Mouse (Mus musculus): Measurements from ENCODE around the gene Fam240a. TPM values are rescaled to one million over a fixed set of nuclear protein-coding genes. Genes with fewer than 3 reads are reported as not detected.

Fam240a gene
- polyA plus RNA-seq (2015; fragmentation: Nextera tagmentation; extraction: Ambion mirVana): not detected in 2 replicates

GRCm38 (mm10) chr9:110916786-110917185, at the start of gene Fam240a:
Gene Fam240a (minus strand): TSS chr9:110916861.
- no peaks in the 10 kb centered on the region for H3K36me3 ChIP-seq (ENCODE audit: control insufficient read depth, insufficient read depth, low read length)
- H3K4me3 ChIP-seq (ENCODE audit: low read depth, low read length): no peak within 1 kb of the TSS
- no peak for ATAC-seq
- no peaks in the 10 kb centered on the region for H3K9me3 ChIP-seq (replicated peaks; ENCODE audit: control insufficient read depth, low read length, poor library complexity, severe bottlenecking)
- H3K9ac ChIP-seq (ENCODE audit: low read depth, low read length): no peak within 1 kb of the TSS
- H3K4me1 ChIP-seq (ENCODE audit: control insufficient read depth, insufficient read depth, low read length): no peaks in the 10 kb centered on the region
- no peaks in the 10 kb centered on the region for H3K27me3 ChIP-seq (ENCODE audit: control insufficient read depth, insufficient read depth, low read depth, low read length)
- H3K27ac ChIP-seq (ENCODE audit: low read length): no peak within 1 kb of the TSS
- no peak within 1 kb of the TSS for H3K4me2 ChIP-seq (ENCODE audit: low read length)
- 93% methylated on average over 7 of the region's 7 CpGs for WGBS

- no peak overlapping the region for H3K9ac ChIP-seq (ENCODE audit: low read depth, low read length)
- no peaks in the 10 kb centered on the region for H3K4me1 ChIP-seq (ENCODE audit: control insufficient read depth, insufficient read depth, low read length)
- no peak overlapping the region for H3K27ac ChIP-seq (ENCODE audit: low read length)
- H3K36me3 ChIP-seq (ENCODE audit: control insufficient read depth, insufficient read depth, low read length): no peaks in the 10 kb centered on the region
- no peak overlapping the region for H3K4me2 ChIP-seq (ENCODE audit: low read length)
- H3K4me3 ChIP-seq (ENCODE audit: low read depth, low read length): no peak overlapping the region
- no peaks in the 10 kb centered on the region for H3K9me3 ChIP-seq (replicated peaks; ENCODE audit: control insufficient read depth, low read length, poor library complexity, severe bottlenecking)
- 73% methylated on average over 2 of the region's 2 CpGs for WGBS
- no peaks in the 10 kb centered on the region for H3K27me3 ChIP-seq (ENCODE audit: control insufficient read depth, insufficient read depth, low read depth, low read length)
- ATAC-seq: no peak
These were observed 49.2 kb upstream of the Fam240a start for GRCm38 (mm10) chr9:110965910-110966231.

GRCm38 (mm10) chr9:110965062-110965909, 48.6 kb upstream of the Fam240a start:
- no peaks in the 10 kb centered on the region for H3K4me1 ChIP-seq (ENCODE audit: control insufficient read depth, insufficient read depth, low read length)
- no peak for ATAC-seq

GRCm38 (mm10) chr9:110963566-110964115, 47.0 kb upstream of the Fam240a start:
- WGBS: 89% methylated on average over 8 of the region's 8 CpGs
- H3K27me3 ChIP-seq (ENCODE audit: control insufficient read depth, insufficient read depth, low read depth, low read length): no peaks in the 10 kb centered on the region
- no peak for ATAC-seq
- no peak overlapping the region for H3K4me3 ChIP-seq (ENCODE audit: low read depth, low read length)
- no peaks in the 10 kb centered on the region for H3K36me3 ChIP-seq (ENCODE audit: control insufficient read depth, insufficient read depth, low read length)
- H3K4me2 ChIP-seq (ENCODE audit: low read length): no peak overlapping the region
- H3K9me3 ChIP-seq (replicated peaks; ENCODE audit: control insufficient read depth, low read length, poor library complexity, severe bottlenecking): no peaks in the 10 kb centered on the region
- no peak overlapping the region for H3K9ac ChIP-seq (ENCODE audit: low read depth, low read length)
- no peaks in the 10 kb centered on the region for H3K4me1 ChIP-seq (ENCODE audit: control insufficient read depth, insufficient read depth, low read length)
- H3K27ac ChIP-seq (ENCODE audit: low read length): no peak overlapping the region

More at GRCm38 (mm10) chr9:110965062-110965909, 48.6 kb upstream of the Fam240a start:
- Histone ChIP-seq H3K9me3 (replicated peaks; ENCODE audit: control insufficient read depth, low read length, poor library complexity, severe bottlenecking) (no peaks in the 10 kb centered on the region), H3K9ac (ENCODE audit: low read depth, low read length) (no peak overlapping the region), H3K36me3 (ENCODE audit: control insufficient read depth, insufficient read depth, low read length) (no peaks in the 10 kb centered on the region), H3K27me3 (ENCODE audit: control insufficient read depth, insufficient read depth, low read depth, low read length) (no peaks in the 10 kb centered on the region), H3K27ac (ENCODE audit: low read length) (no peak overlapping the region), H3K4me3 (ENCODE audit: low read depth, low read length) (no peak overlapping the region), H3K4me2 (ENCODE audit: low read length) (no peak overlapping the region)
- 90% methylated on average over 22 of the region's 22 CpGs for WGBS

GRCm38 (mm10) chr9:110961386-110961785, 44.7 kb upstream of the Fam240a start:
- 98% methylated on average over 8 of the region's 8 CpGs for WGBS
- H3K36me3 ChIP-seq (ENCODE audit: control insufficient read depth, insufficient read depth, low read length): no peaks in the 10 kb centered on the region
- no peaks in the 10 kb centered on the region for H3K27me3 ChIP-seq (ENCODE audit: control insufficient read depth, insufficient read depth, low read depth, low read length)

GRCm38 (mm10) chr9:110960230-110961149, 43.8 kb upstream of the Fam240a start:
- Histone ChIP-seq H3K36me3 (ENCODE audit: control insufficient read depth, insufficient read depth, low read length) (no peaks in the 10 kb centered on the region), H3K4me2 (ENCODE audit: low read length) (no peak overlapping the region), H3K27ac (ENCODE audit: low read length) (no peak overlapping the region), H3K9ac (ENCODE audit: low read depth, low read length) (no peak overlapping the region), H3K9me3 (replicated peaks; ENCODE audit: control insufficient read depth, low read length, poor library complexity, severe bottlenecking) (no peaks in the 10 kb centered on the region), H3K4me3 (ENCODE audit: low read depth, low read length) (no peak overlapping the region), H3K4me1 (ENCODE audit: control insufficient read depth, insufficient read depth, low read length) (no peaks in the 10 kb centered on the region), H3K27me3 (ENCODE audit: control insufficient read depth, insufficient read depth, low read depth, low read length) (no peaks in the 10 kb centered on the region)
- no peak for ATAC-seq
- 80% methylated on average over 13 of the region's 13 CpGs for WGBS

More at GRCm38 (mm10) chr9:110961386-110961785, 44.7 kb upstream of the Fam240a start:
- Histone ChIP-seq H3K9me3 (replicated peaks; ENCODE audit: control insufficient read depth, low read length, poor library complexity, severe bottlenecking) (no peaks in the 10 kb centered on the region), H3K4me3 (ENCODE audit: low read depth, low read length) (no peak overlapping the region), H3K4me1 (ENCODE audit: control insufficient read depth, insufficient read depth, low read length) (no peaks in the 10 kb centered on the region), H3K27ac (ENCODE audit: low read length) (no peak overlapping the region), H3K4me2 (ENCODE audit: low read length) (no peak overlapping the region), H3K9ac (ENCODE audit: low read depth, low read length) (no peak overlapping the region)
- ATAC-seq: no peak

GRCm38 (mm10) chr9:110959669-110960068, 43.0 kb upstream of the Fam240a start:
- ATAC-seq: no peak
- 85% methylated on average over 5 of the region's 5 CpGs for WGBS

GRCm38 (mm10) chr9:110955962-110956361, 39.3 kb upstream of the Fam240a start:
- H3K4me1 ChIP-seq (ENCODE audit: control insufficient read depth, insufficient read depth, low read length): peaks cover 4% of the 10 kb centered on the region
- WGBS: 86% methylated on average over 6 of the region's 6 CpGs

More at GRCm38 (mm10) chr9:110959669-110960068, 43.0 kb upstream of the Fam240a start:
- H3K4me1 ChIP-seq (ENCODE audit: control insufficient read depth, insufficient read depth, low read length): no peaks in the 10 kb centered on the region
- no peak overlapping the region for H3K27ac ChIP-seq (ENCODE audit: low read length)
- H3K9ac ChIP-seq (ENCODE audit: low read depth, low read length): no peak overlapping the region
- H3K4me2 ChIP-seq (ENCODE audit: low read length): no peak overlapping the region
- H3K9me3 ChIP-seq (replicated peaks; ENCODE audit: control insufficient read depth, low read length, poor library complexity, severe bottlenecking): no peaks in the 10 kb centered on the region
- H3K36me3 ChIP-seq (ENCODE audit: control insufficient read depth, insufficient read depth, low read length): no peaks in the 10 kb centered on the region
- H3K4me3 ChIP-seq (ENCODE audit: low read depth, low read length): no peak overlapping the region
- H3K27me3 ChIP-seq (ENCODE audit: control insufficient read depth, insufficient read depth, low read depth, low read length): no peaks in the 10 kb centered on the region

More at GRCm38 (mm10) chr9:110955962-110956361, 39.3 kb upstream of the Fam240a start:
- Histone ChIP-seq H3K4me3 (ENCODE audit: low read depth, low read length) (no peak overlapping the region), H3K27me3 (ENCODE audit: control insufficient read depth, insufficient read depth, low read depth, low read length) (no peaks in the 10 kb centered on the region), H3K4me2 (ENCODE audit: low read length) (no peak overlapping the region), H3K9me3 (replicated peaks; ENCODE audit: control insufficient read depth, low read length, poor library complexity, severe bottlenecking) (no peaks in the 10 kb centered on the region), H3K27ac (ENCODE audit: low read length) (no peak overlapping the region), H3K9ac (ENCODE audit: low read depth, low read length) (no peak overlapping the region), H3K36me3 (ENCODE audit: control insufficient read depth, insufficient read depth, low read length) (no peaks in the 10 kb centered on the region)
- ATAC-seq: no peak

Data from midbrain, embryonic 16.5 days (tissue).